Mouse (Mus musculus): ENCODE measurements around the gene Cetn2.

Cetn2 gene

DNA sequence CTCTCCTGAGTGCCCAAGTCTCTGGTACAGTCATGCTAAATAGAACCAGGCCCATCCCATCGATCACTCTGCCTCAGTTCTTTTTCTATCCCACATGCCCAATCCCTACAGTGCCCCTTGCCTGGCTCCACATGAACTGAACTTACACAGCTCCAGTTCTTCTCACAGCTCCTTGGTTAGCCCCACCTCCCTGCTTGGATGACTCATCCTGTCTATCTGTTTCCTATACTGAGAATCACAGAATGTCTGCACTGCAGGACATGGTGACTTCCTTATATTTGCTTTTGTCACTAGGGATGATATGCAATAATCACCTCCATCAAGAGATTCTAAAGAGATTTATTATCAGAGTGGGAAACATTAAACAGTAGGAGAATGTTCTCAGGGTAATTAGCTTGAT, 6.6 kb downstream of the Cetn2 start:
- Histone ChIP-seq H3K4me1 (replicated peaks; ENCODE audit: low read depth, low read length) (no peaks in the 10 kb centered on the region), H3K4me3 (replicated peaks; ENCODE audit: low read length) (no peak overlapping the region), H3K27me3 (ENCODE audit: insufficient read depth, low read length) (no peaks in the 10 kb centered on the region), H3K9me3 (ENCODE audit: low read length) (no peaks in the 10 kb centered on the region), H3K36me3 (ENCODE audit: insufficient read depth, low read length) (peaks cover 13% of the 10 kb centered on the region)
- no peak for TF ChIP-seq CTCF (conservative IDR thresholded peaks at IDR 0.05; ENCODE audit: low read length)
- TF ChIP-seq NANOG (IDR thresholded peaks at IDR 0.05; ENCODE audit: borderline replicate concordance, low read length): no peak
- TF ChIP-seq POU5F1 (IDR thresholded peaks at IDR 0.05; ENCODE audit: borderline replicate concordance, low read length): no peak

DNA sequence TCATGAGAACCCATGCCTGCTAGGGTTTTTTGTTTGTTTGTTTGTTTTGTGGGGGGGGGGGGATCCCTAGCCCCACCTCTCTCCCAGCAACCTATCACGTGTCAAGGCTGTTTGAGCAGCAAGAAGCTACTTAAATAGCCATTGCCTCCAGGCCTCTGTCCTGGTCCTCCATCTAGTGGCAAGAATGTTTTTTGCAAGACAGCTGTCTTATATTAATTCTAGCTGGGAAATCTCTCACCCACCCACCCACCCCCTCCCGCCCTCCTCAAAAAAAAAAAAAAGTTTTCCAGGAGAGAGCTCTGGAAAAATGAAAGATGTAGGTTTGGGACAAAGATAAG, 9.8 kb downstream of the Cetn2 start:
- TF ChIP-seq CTCF (conservative IDR thresholded peaks at IDR 0.05; ENCODE audit: low read length): peak; percentile 14; the same call in 1 of the 2 replicates
- TF ChIP-seq NANOG (IDR thresholded peaks at IDR 0.05; ENCODE audit: borderline replicate concordance, low read length): no peak
- no peaks in the 10 kb centered on the region for H3K9me3 ChIP-seq (ENCODE audit: low read length)
- H3K36me3 ChIP-seq (ENCODE audit: insufficient read depth, low read length): no peaks in the 10 kb centered on the region
- no peaks in the 10 kb centered on the region for H3K27me3 ChIP-seq (ENCODE audit: insufficient read depth, low read length)
- H3K4me3 ChIP-seq (replicated peaks; ENCODE audit: low read length): no peak overlapping the region
- H3K4me1 ChIP-seq (replicated peaks; ENCODE audit: low read depth, low read length): no peaks in the 10 kb centered on the region

DNA sequence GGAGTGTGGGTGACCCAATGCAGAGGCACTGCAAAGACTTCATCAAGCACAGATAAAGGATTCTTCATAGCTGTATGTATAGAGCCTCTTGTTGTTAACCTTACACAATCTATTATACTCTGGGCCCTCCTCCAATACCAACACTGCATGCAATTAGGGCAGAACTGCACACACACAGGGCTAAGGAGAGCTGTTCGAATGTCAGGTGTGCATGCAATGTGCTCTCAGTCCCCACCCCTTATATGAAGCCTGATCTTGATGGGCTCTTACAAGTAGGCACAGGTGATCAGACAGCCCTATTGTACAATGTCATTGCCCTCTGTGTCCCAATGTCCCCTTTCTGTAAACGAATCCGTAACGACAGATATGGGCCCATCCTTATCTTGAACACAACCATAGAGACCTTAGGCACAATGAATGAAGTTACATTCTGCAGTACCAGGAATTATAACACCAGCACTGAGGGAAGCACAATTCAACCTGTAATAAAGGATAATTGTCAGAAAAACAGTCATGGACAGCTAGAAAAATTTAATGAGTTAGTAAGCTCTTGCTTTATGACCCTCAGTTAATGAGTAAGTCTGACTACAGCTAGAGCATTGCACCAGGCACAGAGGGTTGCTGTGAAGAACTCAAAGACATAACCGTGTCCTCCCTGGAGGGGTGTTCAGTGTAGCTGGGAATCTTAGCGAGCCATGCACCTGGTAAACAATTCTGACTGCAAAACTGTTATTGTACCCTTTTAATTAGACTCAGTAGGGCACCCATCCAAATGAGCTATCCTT, 10.4 kb downstream of the Cetn2 start:
- no peak overlapping the region for H3K4me3 ChIP-seq (replicated peaks; ENCODE audit: low read length)
- no peaks in the 10 kb centered on the region for H3K27me3 ChIP-seq (ENCODE audit: insufficient read depth, low read length)
- H3K9me3 ChIP-seq (ENCODE audit: low read length): no peaks in the 10 kb centered on the region
- H3K36me3 ChIP-seq (ENCODE audit: insufficient read depth, low read length): no peaks in the 10 kb centered on the region
- no peaks in the 10 kb centered on the region for H3K4me1 ChIP-seq (replicated peaks; ENCODE audit: low read depth, low read length)
- TF ChIP-seq NANOG (IDR thresholded peaks at IDR 0.05; ENCODE audit: borderline replicate concordance, low read length): no peak
- no peak for TF ChIP-seq POU5F1 (IDR thresholded peaks at IDR 0.05; ENCODE audit: borderline replicate concordance, low read length)
- TF ChIP-seq CTCF (conservative IDR thresholded peaks at IDR 0.05; ENCODE audit: low read length): no peak

DNA sequence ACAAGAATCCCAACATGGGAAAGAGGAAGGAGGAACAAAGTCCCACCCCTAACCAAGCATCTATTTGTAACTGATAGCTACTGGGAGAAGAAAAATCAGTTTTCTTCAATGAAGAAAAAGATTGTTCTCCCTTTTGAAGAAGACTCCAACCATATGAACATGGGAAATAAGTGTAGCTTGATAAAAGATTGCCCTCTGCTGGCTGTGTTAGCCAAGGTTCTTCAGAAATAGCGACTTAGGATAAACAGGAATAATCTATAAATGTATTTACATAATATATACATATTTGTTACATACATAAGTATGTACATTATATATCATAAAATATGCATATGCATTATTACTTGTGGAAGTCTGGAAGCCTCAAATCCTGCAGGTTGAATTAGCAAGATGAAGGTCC, 15.7 kb downstream of the Cetn2 start:
- Histone ChIP-seq H3K9me3 (ENCODE audit: low read length) (peaks cover 7% of the 10 kb centered on the region; the same call in 1 of the 2 replicates), H3K36me3 (ENCODE audit: insufficient read depth, low read length) (no peaks in the 10 kb centered on the region), H3K27me3 (ENCODE audit: insufficient read depth, low read length) (no peaks in the 10 kb centered on the region), H3K4me1 (replicated peaks; ENCODE audit: low read depth, low read length) (no peaks in the 10 kb centered on the region), H3K4me3 (replicated peaks; ENCODE audit: low read length) (no peak overlapping the region)
- TF ChIP-seq NANOG (IDR thresholded peaks at IDR 0.05; ENCODE audit: borderline replicate concordance, low read length): no peak
- no peak for TF ChIP-seq POU5F1 (IDR thresholded peaks at IDR 0.05; ENCODE audit: borderline replicate concordance, low read length)
- no peak for TF ChIP-seq CTCF (conservative IDR thresholded peaks at IDR 0.05; ENCODE audit: low read length)

DNA sequence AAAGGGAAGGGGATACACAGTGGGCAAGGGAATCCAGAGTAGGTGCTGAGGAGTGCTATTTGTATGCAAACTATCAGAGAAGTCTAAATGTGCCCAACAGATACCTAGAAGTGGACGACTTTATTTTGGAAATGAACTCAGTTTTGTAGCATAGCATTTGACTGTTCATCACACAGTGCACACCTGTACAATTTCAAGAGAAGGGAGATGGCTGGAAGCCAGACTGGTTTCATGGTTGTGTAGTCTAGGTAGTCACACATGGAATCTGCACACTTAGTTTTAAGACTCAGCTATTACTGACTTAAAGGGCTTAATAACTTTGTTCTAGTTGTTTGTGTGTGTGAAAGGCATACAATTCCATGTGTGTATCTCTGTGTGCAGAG, 22.2 kb downstream of the Cetn2 start:
- H3K4me3 ChIP-seq (replicated peaks; ENCODE audit: low read length): no peak overlapping the region
- no peaks in the 10 kb centered on the region for H3K27me3 ChIP-seq (ENCODE audit: insufficient read depth, low read length)
- no peaks in the 10 kb centered on the region for H3K4me1 ChIP-seq (replicated peaks; ENCODE audit: low read depth, low read length)
- H3K9me3 ChIP-seq (ENCODE audit: low read length): peaks cover 17% of the 10 kb centered on the region; the same call in 1 of the 2 replicates
- H3K36me3 ChIP-seq (ENCODE audit: insufficient read depth, low read length): no peaks in the 10 kb centered on the region
- no peak for TF ChIP-seq POU5F1 (IDR thresholded peaks at IDR 0.05; ENCODE audit: borderline replicate concordance, low read length)
- TF ChIP-seq CTCF (conservative IDR thresholded peaks at IDR 0.05; ENCODE audit: low read length): no peak
- no peak for TF ChIP-seq NANOG (IDR thresholded peaks at IDR 0.05; ENCODE audit: borderline replicate concordance, low read length)

DNA sequence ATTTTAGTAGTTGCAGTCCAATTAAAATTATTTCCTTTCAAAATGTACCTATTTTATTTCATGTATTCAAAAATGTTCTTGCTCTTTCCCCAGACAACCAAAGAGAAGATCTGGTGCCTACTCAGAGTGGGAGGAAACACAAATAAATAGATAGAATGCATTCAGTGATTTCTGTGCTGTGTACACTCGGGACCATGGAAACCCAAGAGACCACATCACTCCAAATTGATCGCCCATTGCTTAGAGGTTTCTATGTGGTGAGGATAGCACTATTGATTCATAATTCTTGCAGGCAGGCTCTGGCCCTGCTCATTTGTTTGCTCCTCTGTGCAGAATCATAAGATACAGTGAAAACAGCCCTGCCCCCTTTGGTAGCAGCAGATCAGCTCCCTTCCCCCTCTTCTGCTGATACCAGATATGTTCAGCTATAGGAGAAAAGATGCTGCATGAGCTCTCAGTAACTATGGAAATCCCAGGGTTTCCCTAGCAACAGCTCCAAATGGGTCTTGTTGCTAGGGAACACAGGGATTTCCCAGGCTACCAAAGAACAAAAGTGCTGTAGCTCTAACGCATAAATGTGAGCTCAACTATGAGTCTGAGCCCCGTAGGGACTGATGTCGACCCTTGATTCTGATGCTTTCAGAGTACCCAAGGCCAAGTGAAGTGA, 22.7 kb downstream of the Cetn2 start:
- H3K9me3 ChIP-seq (ENCODE audit: low read length): peaks cover 17% of the 10 kb centered on the region; the same call in 1 of the 2 replicates
- TF ChIP-seq CTCF (conservative IDR thresholded peaks at IDR 0.05; ENCODE audit: low read length) (no peak), POU5F1 (IDR thresholded peaks at IDR 0.05; ENCODE audit: borderline replicate concordance, low read length) (no peak), NANOG (IDR thresholded peaks at IDR 0.05; ENCODE audit: borderline replicate concordance, low read length) (no peak)

More for the DNA sequence above, 22.7 kb downstream of the Cetn2 start:
- Histone ChIP-seq H3K4me3 (replicated peaks; ENCODE audit: low read length) (no peak overlapping the region), H3K27me3 (ENCODE audit: insufficient read depth, low read length) (no peaks in the 10 kb centered on the region), H3K36me3 (ENCODE audit: insufficient read depth, low read length) (no peaks in the 10 kb centered on the region), H3K4me1 (replicated peaks; ENCODE audit: low read depth, low read length) (no peaks in the 10 kb centered on the region)
